ENCODE assay signal across 8 mouse cellular contexts in genomic region chr6:67158765-67159164, GRCm38 (mm10).
DNase-seq lines count a peak whose midpoint lies in the region; ATAC-seq lines count a peak whose summit lies in the region.

No protein-coding gene starts in this region.

- H3K9ac ChIP-seq in heart, embryonic 12.5 days = no peak overlapping the region
- no peak overlapping the region; the same call in 1 of the 2 replicates for H3K9ac ChIP-seq in kidney, embryonic 16.5 days (replicated peaks; ENCODE audit: low read length)
- H3K9ac ChIP-seq in liver, embryonic 11.5 days (ENCODE audit: low read depth, low read length) = no peak overlapping the region

- no peaks in the 10 kb centered on the region for H3K9me3 ChIP-seq in heart, embryonic 12.5 days (replicated peaks)
- H3K9me3 ChIP-seq in kidney, embryonic 16.5 days (ENCODE audit: low read length) = no peaks in the 10 kb centered on the region
- no peaks in the 10 kb centered on the region for H3K9me3 ChIP-seq in liver, embryonic 11.5 days (ENCODE audit: control insufficient read depth, low read length)

- H3K27me3 ChIP-seq in heart, embryonic 12.5 days (replicated peaks) = no peaks in the 10 kb centered on the region
- no peaks in the 10 kb centered on the region for H3K27me3 ChIP-seq in kidney, embryonic 16.5 days (ENCODE audit: insufficient read depth, low read length)
- no peaks in the 10 kb centered on the region for H3K27me3 ChIP-seq in liver, embryonic 11.5 days (replicated peaks; ENCODE audit: control insufficient read depth, insufficient read depth, low read length)
- H3K27me3 ChIP-seq in splenic B cell, adult 2 months (ENCODE audit: control insufficient read depth, insufficient read depth, low read length, poor library complexity, severe bottlenecking) = no peaks in the 10 kb centered on the region

- DNase-seq in CD4-positive helper T cell, adult 2 months (ENCODE audit: low read depth, low spot score) = peak; percentile 89
- DNase-seq in brain, embryonic 18.5 days (ENCODE audit: low read depth, low spot score) = peak; percentile 64
- DNase-seq in fat pad, adult 2 months (ENCODE audit: extremely low read depth, low read depth, low spot score) = peak; percentile 85
- peak; percentile 79 for DNase-seq in liver, embryonic 11.5 days (ENCODE audit: low spot score)
- peak; percentile 94 for DNase-seq in naive thymus-derived CD4-positive, alpha-beta T cell, adult 2 months (ENCODE audit: low read depth)
- peak; percentile 91 for DNase-seq in splenic B cell, adult 2 months (ENCODE audit: low read depth, low spot score)

- no peaks in the 10 kb centered on the region for H3K36me3 ChIP-seq in heart, embryonic 12.5 days
- H3K36me3 ChIP-seq in kidney, embryonic 16.5 days (ENCODE audit: insufficient read depth, low read length) = no peaks in the 10 kb centered on the region
- H3K36me3 ChIP-seq in liver, embryonic 11.5 days (ENCODE audit: control insufficient read depth, insufficient read depth, low read length) = no peaks in the 10 kb centered on the region
- H3K36me3 ChIP-seq in splenic B cell, adult 2 months (ENCODE audit: control insufficient read depth, insufficient read depth, low read length, poor library complexity, severe bottlenecking) = no peaks in the 10 kb centered on the region

- no peak overlapping the region for H3K4me3 ChIP-seq in heart, embryonic 12.5 days
- no peak overlapping the region for H3K4me3 ChIP-seq in kidney, embryonic 16.5 days (ENCODE audit: low read length)
- H3K4me3 ChIP-seq in liver, embryonic 11.5 days (ENCODE audit: low read depth, low read length) = no peak overlapping the region

- WGBS in heart, embryonic 12.5 days = 5% methylated on average over 10 of the region's 10 CpGs
- WGBS in kidney, embryonic 16.5 days = 2% methylated on average over 10 of the region's 10 CpGs
- WGBS in liver, embryonic 11.5 days = 2% methylated on average over 10 of the region's 10 CpGs

- ATAC-seq in heart, embryonic 12.5 days (ENCODE audit: insufficient number of reproducible peaks, low FRiP score) = peak; percentile 54; the same call in 1 of the 2 replicates
- ATAC-seq in kidney, embryonic 16.5 days (ENCODE audit: low FRiP score, low TSS enrichment) = peak; percentile 94
- ATAC-seq in liver, embryonic 11.5 days (replicated peaks; ENCODE audit: low FRiP score) = peak; percentile 47

- no peak overlapping the region for H3K27ac ChIP-seq in heart, embryonic 12.5 days (ENCODE audit: poor library complexity, severe bottlenecking)
- no peak overlapping the region for H3K27ac ChIP-seq in kidney, embryonic 16.5 days (ENCODE audit: low read length)
- H3K27ac ChIP-seq in liver, embryonic 11.5 days (ENCODE audit: low read depth, low read length) = no peak overlapping the region

- H3K4me2 ChIP-seq in heart, embryonic 12.5 days = 0 out of 2 replicates have a peak overlapping the region, but pooled peaks have one; percentile 4
- peak overlapping the region; percentile 15; the same call in 1 of the 2 replicates for H3K4me2 ChIP-seq in kidney, embryonic 16.5 days (replicated peaks; ENCODE audit: low read depth, low read length)
- peak overlapping the region; percentile 16; the same call in 1 of the 2 replicates for H3K4me2 ChIP-seq in liver, embryonic 11.5 days

- 0 out of 2 replicates have a peak, but pooled peaks cover 3% of the 10 kb centered on the region for H3K4me1 ChIP-seq in heart, embryonic 12.5 days (replicated peaks)
- no peaks in the 10 kb centered on the region for H3K4me1 ChIP-seq in kidney, embryonic 16.5 days (ENCODE audit: insufficient read depth, low read length)
- H3K4me1 ChIP-seq in liver, embryonic 11.5 days (replicated peaks; ENCODE audit: control insufficient read depth, insufficient read depth, low read length) = peaks cover 35% of the 10 kb centered on the region
